Mouse (Mus musculus): ENCODE results near the gene Tmem258. TPM values are rescaled to one million over a fixed set of nuclear protein-coding genes. Genes with fewer than 3 reads are reported as not detected.

The Tmem258 gene
- polyA plus RNA-seq, 1 experiment from 2014 or later, result 447 TPM

DNA sequence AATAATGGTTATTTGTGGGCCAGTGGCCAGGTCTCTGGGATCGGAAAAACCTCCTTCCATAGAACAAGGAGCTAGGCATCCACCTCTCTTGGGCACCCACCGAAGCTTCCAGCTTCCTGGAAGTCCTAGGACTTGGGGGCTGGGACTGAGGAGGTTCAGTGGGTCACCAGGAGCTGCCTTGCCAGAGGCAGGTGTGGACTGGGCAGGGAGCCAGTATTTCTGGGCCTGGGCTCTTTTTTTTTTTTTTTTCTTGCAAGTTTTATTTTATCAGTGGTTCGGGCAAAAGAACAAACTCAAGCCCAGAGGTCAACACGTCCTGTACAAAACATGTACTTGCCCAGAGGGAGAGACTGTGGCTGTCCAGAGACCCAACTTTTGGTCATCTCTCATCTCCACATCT lies 22.0 kb downstream of the Tmem258 start:
- WGBS, result 92% methylated on average over 4 of the region's 4 CpGs
- no peak overlapping the region for H3K27ac ChIP-seq
- H3K27me3 ChIP-seq, result no peaks in the 10 kb centered on the region
- no peak overlapping the region for H3K9ac ChIP-seq
- H3K4me3 ChIP-seq, result no peak overlapping the region
- no peak overlapping the region for H3K4me2 ChIP-seq
- no peaks in the 10 kb centered on the region; the same call in 1 of the 2 replicates for H3K9me3 ChIP-seq (replicated peaks)
- no peaks in the 10 kb centered on the region for H3K36me3 ChIP-seq (ENCODE audit: poor library complexity, severe bottlenecking)
- no peak for ATAC-seq
- peaks cover 11% of the 10 kb centered on the region; the same call in 1 of the 2 replicates for H3K4me1 ChIP-seq

- no peak for ATAC-seq
- no peak overlapping the region for H3K9ac ChIP-seq
- no peak overlapping the region for H3K4me3 ChIP-seq
- 7% methylated on average over 7 of the region's 7 CpGs for WGBS
- H3K4me2 ChIP-seq, result no peak overlapping the region
- peaks cover 15% of the 10 kb centered on the region for H3K27me3 ChIP-seq
- no peaks in the 10 kb centered on the region for H3K4me1 ChIP-seq
- no peaks in the 10 kb centered on the region; the same call in 1 of the 2 replicates for H3K9me3 ChIP-seq (replicated peaks)
- H3K27ac ChIP-seq, result no peak overlapping the region
- H3K36me3 ChIP-seq (ENCODE audit: poor library complexity, severe bottlenecking), result no peaks in the 10 kb centered on the region
These were observed 27.2 kb downstream of the Tmem258 start for GRCm38 (mm10) chr19:10231016-10231415.

- Histone ChIP-seq H3K4me1 (no peaks in the 10 kb centered on the region), H3K9ac (no peak overlapping the region), H3K4me3 (no peak overlapping the region), H3K27ac (no peak overlapping the region), H3K9me3 (replicated peaks) (no peaks in the 10 kb centered on the region; the same call in 1 of the 2 replicates), H3K4me2 (no peak overlapping the region), H3K36me3 (ENCODE audit: poor library complexity, severe bottlenecking) (no peaks in the 10 kb centered on the region), H3K27me3 (peaks cover 15% of the 10 kb centered on the region)
- ATAC-seq, result no peak
- 8% methylated on average over 5 of the region's 5 CpGs for WGBS
These were observed 28.1 kb downstream of the Tmem258 start for GRCm38 (mm10) chr19:10231871-10232270.

DNA sequence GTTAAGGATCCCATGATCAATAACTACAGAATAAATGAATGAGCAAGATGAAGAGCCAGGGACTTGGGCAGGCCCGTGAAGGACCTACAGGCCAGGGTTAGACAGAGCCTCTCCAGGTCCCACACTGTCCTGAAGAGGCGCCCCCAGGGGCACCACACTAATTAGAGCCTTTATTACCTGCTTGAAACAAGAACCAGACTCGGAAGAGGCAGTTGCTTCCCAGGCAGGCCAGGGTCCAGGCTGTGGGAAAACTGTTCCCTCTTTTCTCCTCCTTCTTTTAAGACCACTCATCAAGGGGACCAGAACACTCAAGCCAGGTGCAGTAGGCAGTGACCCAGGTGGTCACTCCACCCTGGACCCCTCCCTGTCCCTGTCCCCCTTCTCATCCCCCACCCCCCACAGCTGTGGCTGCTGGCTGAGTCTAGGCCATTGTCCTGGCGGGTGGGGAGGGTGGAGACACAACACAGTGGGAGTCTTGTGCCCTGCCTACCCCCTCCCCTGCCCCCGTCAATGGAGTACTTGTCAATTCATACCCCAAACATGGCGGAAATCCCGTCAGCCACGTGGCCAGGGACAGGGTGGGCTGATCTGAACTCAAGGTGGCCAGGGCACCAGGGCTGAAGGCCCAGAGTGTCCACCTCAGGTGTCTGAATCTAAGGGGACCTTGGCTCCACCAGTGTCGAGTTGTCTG lies 28.7 kb downstream of the Tmem258 start:
- no peak overlapping the region for H3K9ac ChIP-seq
- 26% methylated on average over 9 of the region's 9 CpGs for WGBS
- no peak overlapping the region for H3K4me3 ChIP-seq
- no peaks in the 10 kb centered on the region for H3K4me1 ChIP-seq
- H3K9me3 ChIP-seq (replicated peaks), result no peaks in the 10 kb centered on the region; the same call in 1 of the 2 replicates
- H3K4me2 ChIP-seq, result no peak overlapping the region
- no peak overlapping the region for H3K27ac ChIP-seq
- no peak for ATAC-seq
- no peaks in the 10 kb centered on the region for H3K36me3 ChIP-seq (ENCODE audit: poor library complexity, severe bottlenecking)
- H3K27me3 ChIP-seq, result peaks cover 15% of the 10 kb centered on the region

GRCm38 (mm10) chr19:10235784-10236565 lies 32.2 kb downstream of the Tmem258 start:
- H3K9me3 ChIP-seq (replicated peaks), result no peaks in the 10 kb centered on the region
- H3K9ac ChIP-seq, result no peak overlapping the region
- no peak overlapping the region for H3K4me3 ChIP-seq
- ATAC-seq, result no peak
- peaks cover 29% of the 10 kb centered on the region for H3K27me3 ChIP-seq
- no peaks in the 10 kb centered on the region for H3K36me3 ChIP-seq (ENCODE audit: poor library complexity, severe bottlenecking)
- H3K4me1 ChIP-seq, result peaks cover 6% of the 10 kb centered on the region; the same call in 1 of the 2 replicates
- H3K27ac ChIP-seq, result no peak overlapping the region
- 88% methylated on average over 9 of the region's 9 CpGs for WGBS
- no peak overlapping the region for H3K4me2 ChIP-seq

- peaks cover 22% of the 10 kb centered on the region for H3K27me3 ChIP-seq
- no peaks in the 10 kb centered on the region for H3K9me3 ChIP-seq (replicated peaks)
- H3K36me3 ChIP-seq (ENCODE audit: poor library complexity, severe bottlenecking), result no peaks in the 10 kb centered on the region
- no peak for ATAC-seq
- no peak overlapping the region for H3K4me2 ChIP-seq
- peaks cover 6% of the 10 kb centered on the region; the same call in 1 of the 2 replicates for H3K4me1 ChIP-seq
- H3K4me3 ChIP-seq, result no peak overlapping the region
- H3K27ac ChIP-seq, result no peak overlapping the region
- H3K9ac ChIP-seq, result no peak overlapping the region
- WGBS, result 65% methylated on average over 3 of the region's 3 CpGs
These were observed 34.7 kb downstream of the Tmem258 start for GRCm38 (mm10) chr19:10238477-10238876.

DNA sequence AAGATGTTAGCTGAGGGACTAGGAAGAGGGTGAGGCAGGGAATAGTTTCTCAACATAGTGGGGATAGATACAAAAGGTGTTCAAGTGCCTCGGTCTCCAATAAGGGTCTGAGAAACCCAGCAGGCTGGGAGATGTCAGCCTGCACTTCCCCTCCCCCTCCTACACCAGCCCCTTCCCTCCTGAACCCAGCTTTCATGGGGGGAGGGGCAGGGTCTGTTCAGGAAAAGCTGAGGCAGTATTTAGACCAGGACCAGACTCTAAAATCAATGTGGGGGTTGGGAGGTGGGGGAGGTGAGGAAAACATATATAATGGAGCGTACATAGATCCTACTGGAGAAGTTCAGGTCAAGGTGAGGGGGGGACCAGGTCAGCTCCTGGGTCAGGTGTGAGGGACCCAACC lies 35.6 kb downstream of the Tmem258 start:
- Histone ChIP-seq H3K27me3 (peaks cover 22% of the 10 kb centered on the region), H3K9ac (no peak overlapping the region), H3K27ac (no peak overlapping the region), H3K36me3 (ENCODE audit: poor library complexity, severe bottlenecking) (no peaks in the 10 kb centered on the region), H3K4me3 (no peak overlapping the region), H3K9me3 (replicated peaks) (no peaks in the 10 kb centered on the region), H3K4me1 (peaks cover 6% of the 10 kb centered on the region; the same call in 1 of the 2 replicates), H3K4me2 (no peak overlapping the region)
- ATAC-seq, result no peak; the same call in 1 of the 2 replicates
- 47% methylated on average over 2 of the region's 2 CpGs for WGBS

- no peaks in the 10 kb centered on the region for H3K36me3 ChIP-seq (ENCODE audit: poor library complexity, severe bottlenecking)
- no peak; the same call in 1 of the 2 replicates for ATAC-seq
- peak overlapping the region; percentile 67 for H3K9ac ChIP-seq
- H3K27ac ChIP-seq, result no peak overlapping the region
- peaks cover 6% of the 10 kb centered on the region; the same call in 1 of the 2 replicates for H3K4me1 ChIP-seq
- no peaks in the 10 kb centered on the region for H3K9me3 ChIP-seq (replicated peaks)
- WGBS, result 4% methylated on average over 22 of the region's 26 CpGs
- peak overlapping the region; percentile 79 for H3K4me2 ChIP-seq
- H3K4me3 ChIP-seq, result peak overlapping the region; percentile 44
- peaks cover 22% of the 10 kb centered on the region for H3K27me3 ChIP-seq
These were observed 36.3 kb downstream of the Tmem258 start for GRCm38 (mm10) chr19:10239975-10240653.

- peak within 1 kb of the TSS; percentile 79 for H3K4me2 ChIP-seq
These were observed 37.0 kb downstream of the Tmem258 start, which contains the start of gene Myrf for GRCm38 (mm10) chr19:10240654-10241305. Gene Myrf (minus strand): TSS chr19:10240748.

DNA sequence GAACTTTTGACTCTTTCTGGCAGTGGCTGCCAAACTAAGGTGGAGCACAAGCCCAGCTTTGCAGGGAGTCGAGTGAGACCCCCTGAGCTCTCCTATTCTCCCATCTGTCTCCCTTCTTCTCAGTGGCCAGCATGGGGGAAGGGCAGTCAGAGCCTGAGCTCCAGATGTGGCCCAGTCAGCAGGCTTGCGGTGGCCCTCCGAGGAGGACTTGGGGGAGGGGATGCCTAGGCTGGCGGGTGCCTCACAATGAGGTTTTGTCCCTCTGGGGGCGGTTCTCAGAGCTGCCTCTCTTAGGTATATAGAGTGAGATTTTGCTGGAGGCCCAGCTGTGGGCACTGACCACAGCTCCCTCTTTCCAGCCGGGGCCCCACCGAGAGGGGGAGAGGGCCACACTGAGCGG lies 39.1 kb downstream of the Tmem258 start:
- no peak for ATAC-seq
- H3K9me3 ChIP-seq (replicated peaks), result no peaks in the 10 kb centered on the region
- WGBS, result 9% methylated on average over 8 of the region's 8 CpGs
- H3K9ac ChIP-seq, result no peak overlapping the region
- no peak overlapping the region for H3K4me2 ChIP-seq
- peaks cover 6% of the 10 kb centered on the region; the same call in 1 of the 2 replicates for H3K4me1 ChIP-seq
- peaks cover 22% of the 10 kb centered on the region for H3K27me3 ChIP-seq
- H3K4me3 ChIP-seq, result no peak overlapping the region
- H3K27ac ChIP-seq, result no peak overlapping the region
- H3K36me3 ChIP-seq (ENCODE audit: poor library complexity, severe bottlenecking), result no peaks in the 10 kb centered on the region

More at GRCm38 (mm10) chr19:10240654-10241305, 37.0 kb downstream of the Tmem258 start, which contains the start of gene Myrf:
- Histone ChIP-seq H3K9me3 (replicated peaks) (no peaks in the 10 kb centered on the region), H3K4me3 (peak within 1 kb of the TSS; percentile 44), H3K9ac (peak within 1 kb of the TSS; percentile 67), H3K36me3 (ENCODE audit: poor library complexity, severe bottlenecking) (no peaks in the 10 kb centered on the region), H3K4me1 (peaks cover 6% of the 10 kb centered on the region; the same call in 1 of the 2 replicates), H3K27ac (no peak within 1 kb of the TSS), H3K27me3 (peaks cover 22% of the 10 kb centered on the region)
- ATAC-seq, result peak; percentile 81
- WGBS, result 7% methylated on average over 43 of the region's 43 CpGs

DNA sequence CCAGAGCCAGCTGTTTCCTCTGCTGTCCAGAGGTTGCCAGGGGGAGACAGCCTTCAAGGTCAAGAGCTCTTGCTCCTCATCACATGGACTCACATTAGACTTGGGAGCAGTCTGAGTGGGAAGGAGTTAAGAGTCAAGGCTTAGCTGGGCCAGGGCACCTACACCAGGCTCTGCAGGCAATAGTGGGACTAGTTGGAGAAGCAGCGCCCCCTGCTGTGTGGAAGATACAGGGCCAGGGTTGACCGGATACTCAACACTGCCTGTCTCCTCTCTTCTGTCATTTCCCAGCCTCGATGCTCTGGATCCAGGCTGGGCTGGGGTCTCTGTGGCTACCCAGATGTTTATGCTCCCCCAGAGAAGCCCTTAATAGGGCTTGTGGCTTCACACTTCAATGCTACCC lies 40.4 kb downstream of the Tmem258 start:
- Histone ChIP-seq H3K9me3 (replicated peaks) (no peaks in the 10 kb centered on the region), H3K4me3 (no peak overlapping the region), H3K27me3 (peaks cover 19% of the 10 kb centered on the region), H3K9ac (no peak overlapping the region), H3K36me3 (ENCODE audit: poor library complexity, severe bottlenecking) (no peaks in the 10 kb centered on the region), H3K27ac (no peak overlapping the region), H3K4me2 (no peak overlapping the region), H3K4me1 (peaks cover 6% of the 10 kb centered on the region; the same call in 1 of the 2 replicates)
- WGBS, result 7% methylated on average over 3 of the region's 3 CpGs
- no peak for ATAC-seq
